Mouse (Mus musculus) layer of hippocampus, postnatal 25 days (tissue): ENCODE measurements around the gene 4931440F15Rik. TPM values are rescaled to one million over a fixed set of nuclear protein-coding genes. Genes with fewer than 3 reads are reported as not detected.
"Not testable (repeated sequence)": the region's sequence is repeated elsewhere in the genome, so short reads cannot be mapped to it uniquely, and the experiment has no call there.

Experiments
- DNase-seq, 2 experiments: peaks; one replicate each; pipeline ENCODE4 v3.0.0; 2022; ENCODE audit warnings: mixed read lengths in 2 of 2, low spot score in 1 of 2; ENCODE audit errors: extremely low spot score in 1 of 2
- total RNA-seq, 2 experiments: library from RNA; stranded (reverse); gene quantifications; 2 replicates each; pipeline ENCODE4 v1.2.3; 2021

4931440F15Rik gene
- 1 to 10 TPM; 2.3 to 3.6 TPM for total RNA-seq

- not testable (repeated sequence) for DNase-seq
These were observed at the start of gene 4931440F15Rik for GRCm38 (mm10) chr11:29825271-29825718. 4931440F15Rik (minus strand) TSS chr11:29825668.

- DNase-seq, result not testable (repeated sequence)
These were observed 49.3 kb upstream of the 4931440F15Rik start for GRCm38 (mm10) chr11:29874781-29875180.

- DNase-seq, result no peak
These were observed 44.7 kb upstream of the 4931440F15Rik start for GRCm38 (mm10) chr11:29870174-29870573.

GRCm38 (mm10) chr11:29864269-29864668 lies 38.8 kb upstream of the 4931440F15Rik start:
- DNase-seq, result no peak

GRCm38 (mm10) chr11:29861750-29862397 lies 36.4 kb upstream of the 4931440F15Rik start:
- peak in 1 of 2 experiments; percentile 62 for DNase-seq

- no peak for DNase-seq
These were observed 35.6 kb upstream of the 4931440F15Rik start for GRCm38 (mm10) chr11:29861040-29861439.

GRCm38 (mm10) chr11:29840606-29841227 lies 15.2 kb upstream of the 4931440F15Rik start:
- DNase-seq, result no peak

GRCm38 (mm10) chr11:29839781-29840180 lies 14.3 kb upstream of the 4931440F15Rik start:
- no peak for DNase-seq

GRCm38 (mm10) chr11:29837066-29837465 lies 11.6 kb upstream of the 4931440F15Rik start:
- no peak for DNase-seq

GRCm38 (mm10) chr11:29827729-29828128 lies 2.3 kb upstream of the 4931440F15Rik start:
- no peak for DNase-seq

- no peak for DNase-seq
These were observed 533 bp upstream of the 4931440F15Rik start for GRCm38 (mm10) chr11:29826001-29826400.

GRCm38 (mm10) chr11:29824474-29825270 lies 796 bp downstream of the 4931440F15Rik start:
- DNase-seq, result not testable (repeated sequence)

- no peak for DNase-seq
These were observed 2.3 kb downstream of the 4931440F15Rik start for GRCm38 (mm10) chr11:29823141-29823540.

- no peak for DNase-seq
These were observed 9.8 kb downstream of the 4931440F15Rik start for GRCm38 (mm10) chr11:29815670-29816069.

- DNase-seq, result no peak
These were observed 10.2 kb downstream of the 4931440F15Rik start for GRCm38 (mm10) chr11:29815261-29815660.

- no peak for DNase-seq
These were observed 12.2 kb downstream of the 4931440F15Rik start for GRCm38 (mm10) chr11:29813267-29813666.

- DNase-seq, result no peak
These were observed 13.0 kb downstream of the 4931440F15Rik start for GRCm38 (mm10) chr11:29812475-29812874.

- DNase-seq, result no peak
These were observed 15.1 kb downstream of the 4931440F15Rik start for GRCm38 (mm10) chr11:29810324-29810723.

GRCm38 (mm10) chr11:29808981-29809589 lies 16.4 kb downstream of the 4931440F15Rik start:
- no peak for DNase-seq

- no peak for DNase-seq
These were observed 17.1 kb downstream of the 4931440F15Rik start for GRCm38 (mm10) chr11:29808173-29808980.
